Mouse (Mus musculus): ENCODE results near the gene Fmod.

The Fmod gene

DNA sequence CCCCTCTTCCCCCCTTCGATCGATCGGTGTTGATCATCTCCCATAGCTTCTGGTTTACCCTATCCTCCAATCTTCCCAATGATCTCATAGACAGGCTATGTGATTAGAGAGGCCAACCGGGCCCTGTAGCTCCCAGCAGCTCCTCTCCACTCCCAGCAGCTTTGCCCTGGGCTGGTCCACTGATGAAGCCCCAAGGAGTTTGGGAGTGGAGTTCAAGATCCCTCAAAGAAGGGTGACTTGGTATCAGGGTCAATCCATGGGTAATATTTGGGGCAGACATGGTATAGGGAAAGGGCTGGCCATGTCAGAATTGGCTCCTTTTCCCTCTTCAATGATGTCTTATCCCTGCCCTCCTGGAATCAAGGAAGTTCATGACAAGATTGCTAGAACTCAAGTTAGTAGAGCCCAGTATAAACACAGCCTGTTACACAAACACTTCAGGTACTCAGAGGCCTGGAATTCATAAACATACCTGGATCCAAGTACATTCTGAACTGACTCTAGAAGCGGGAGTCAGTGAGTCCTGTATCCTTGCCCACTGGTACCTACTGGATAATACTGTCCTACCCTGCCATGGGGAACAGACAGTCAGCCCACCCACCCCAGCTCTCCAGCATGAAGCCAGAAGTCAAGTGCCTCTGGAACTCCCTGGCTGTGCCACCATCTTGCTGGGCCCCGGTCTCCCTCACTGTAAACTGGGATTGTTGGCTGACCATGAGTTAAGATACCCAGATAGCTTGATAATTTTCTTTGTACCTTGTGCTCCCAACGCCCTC, 60.2 kb downstream of the Fmod start:
- DNase-seq = no peak
